Mouse (Mus musculus): Measurements from ENCODE around the gene Ncoa4. TPM values are rescaled to one million over a fixed set of nuclear protein-coding genes. Genes with fewer than 3 reads are reported as not detected.
"Not testable (repeated sequence)": the region's sequence is repeated elsewhere in the genome, so short reads cannot be mapped to it uniquely, and the experiment has no call there.

The Ncoa4 gene
- polyA plus RNA-seq, 1 experiment from 2014 or later = 145 TPM

DNA sequence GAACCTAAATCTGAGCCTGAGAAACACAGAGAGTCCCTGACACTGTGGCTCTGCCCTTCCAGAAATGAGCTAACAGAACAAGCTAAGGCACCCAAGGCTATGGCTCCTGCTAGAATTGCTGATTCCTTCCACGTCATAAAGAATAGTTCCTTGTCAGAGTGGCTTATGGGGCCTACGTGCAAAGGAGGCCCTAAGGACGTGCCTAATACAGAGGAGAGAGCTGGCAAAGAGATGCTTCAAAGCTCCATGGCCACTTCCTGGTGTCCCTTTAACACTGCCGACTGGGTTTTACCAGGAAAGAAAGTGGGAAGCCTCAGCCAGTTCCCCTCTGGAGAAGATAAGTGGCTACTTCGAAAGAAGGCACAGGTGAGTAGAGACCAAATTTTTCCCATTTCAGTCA, 16.9 kb downstream of the Ncoa4 start:
- H3K9ac ChIP-seq (ENCODE audit: low read depth, low read length); H3K9me3 ChIP-seq (replicated peaks; ENCODE audit: control insufficient read depth, low read length); H3K4me2 ChIP-seq; H3K4me1 ChIP-seq (ENCODE audit: control insufficient read depth, insufficient read depth, low read length); H3K27ac ChIP-seq (ENCODE audit: low read depth, low read length); H3K4me3 ChIP-seq (ENCODE audit: low read depth, low read length); ATAC-seq (replicated peaks; ENCODE audit: insufficient number of reproducible peaks, low FRiP score, low TSS enrichment); H3K27me3 ChIP-seq (ENCODE audit: control insufficient read depth, insufficient read depth, low read length): not testable (repeated sequence)
- peaks cover 16% of the 10 kb centered on the region for H3K36me3 ChIP-seq (ENCODE audit: control insufficient read depth, insufficient read depth, low read length)
- 83% methylated on average over 4 of the region's 5 CpGs for WGBS (ENCODE audit: insufficient replicate concordance)

GRCm38 (mm10) chr14:32179393-32180195, 19.9 kb downstream of the Ncoa4 start:
- no peak overlapping the region for H3K4me3 ChIP-seq (ENCODE audit: low read depth, low read length)
- ATAC-seq (replicated peaks; ENCODE audit: insufficient number of reproducible peaks, low FRiP score, low TSS enrichment) = no peak
- H3K9me3 ChIP-seq (replicated peaks; ENCODE audit: control insufficient read depth, low read length) = no peaks in the 10 kb centered on the region
- no peak overlapping the region for H3K4me2 ChIP-seq
- H3K27me3 ChIP-seq (ENCODE audit: control insufficient read depth, insufficient read depth, low read length) = no peaks in the 10 kb centered on the region
- no peak overlapping the region for H3K27ac ChIP-seq (ENCODE audit: low read depth, low read length)
- no peaks in the 10 kb centered on the region for H3K4me1 ChIP-seq (ENCODE audit: control insufficient read depth, insufficient read depth, low read length)
- WGBS (ENCODE audit: insufficient replicate concordance) = 79% methylated on average over 10 of the region's 10 CpGs
- H3K36me3 ChIP-seq (ENCODE audit: control insufficient read depth, insufficient read depth, low read length) = peaks cover 21% of the 10 kb centered on the region
- no peak overlapping the region for H3K9ac ChIP-seq (ENCODE audit: low read depth, low read length)

- Histone ChIP-seq H3K36me3 (ENCODE audit: control insufficient read depth, insufficient read depth, low read length) (peaks cover 27% of the 10 kb centered on the region), H3K27ac (ENCODE audit: low read depth, low read length) (no peak overlapping the region), H3K4me3 (ENCODE audit: low read depth, low read length) (no peak overlapping the region), H3K9me3 (replicated peaks; ENCODE audit: control insufficient read depth, low read length) (no peaks in the 10 kb centered on the region), H3K27me3 (ENCODE audit: control insufficient read depth, insufficient read depth, low read length) (no peaks in the 10 kb centered on the region), H3K4me1 (ENCODE audit: control insufficient read depth, insufficient read depth, low read length) (no peaks in the 10 kb centered on the region), H3K4me2 (no peak overlapping the region), H3K9ac (ENCODE audit: low read depth, low read length) (no peak overlapping the region)
- WGBS (ENCODE audit: insufficient replicate concordance) = 87% methylated on average over 6 of the region's 6 CpGs
- ATAC-seq (replicated peaks; ENCODE audit: insufficient number of reproducible peaks, low FRiP score, low TSS enrichment) = no peak
Observed at GRCm38 (mm10) chr14:32180861-32181260, 21.2 kb downstream of the Ncoa4 start.

GRCm38 (mm10) chr14:32183846-32184245, 24.2 kb downstream of the Ncoa4 start:
- Histone ChIP-seq H3K4me2 (no peak overlapping the region), H3K27me3 (ENCODE audit: control insufficient read depth, insufficient read depth, low read length) (no peaks in the 10 kb centered on the region), H3K4me1 (ENCODE audit: control insufficient read depth, insufficient read depth, low read length) (no peaks in the 10 kb centered on the region), H3K4me3 (ENCODE audit: low read depth, low read length) (no peak overlapping the region), H3K9me3 (replicated peaks; ENCODE audit: control insufficient read depth, low read length) (no peaks in the 10 kb centered on the region), H3K9ac (ENCODE audit: low read depth, low read length) (no peak overlapping the region), H3K36me3 (ENCODE audit: control insufficient read depth, insufficient read depth, low read length) (peaks cover 45% of the 10 kb centered on the region), H3K27ac (ENCODE audit: low read depth, low read length) (no peak overlapping the region)
- WGBS (ENCODE audit: insufficient replicate concordance) = 96% methylated on average over 4 of the region's 4 CpGs
- no peak for ATAC-seq (replicated peaks; ENCODE audit: insufficient number of reproducible peaks, low FRiP score, low TSS enrichment)

DNA sequence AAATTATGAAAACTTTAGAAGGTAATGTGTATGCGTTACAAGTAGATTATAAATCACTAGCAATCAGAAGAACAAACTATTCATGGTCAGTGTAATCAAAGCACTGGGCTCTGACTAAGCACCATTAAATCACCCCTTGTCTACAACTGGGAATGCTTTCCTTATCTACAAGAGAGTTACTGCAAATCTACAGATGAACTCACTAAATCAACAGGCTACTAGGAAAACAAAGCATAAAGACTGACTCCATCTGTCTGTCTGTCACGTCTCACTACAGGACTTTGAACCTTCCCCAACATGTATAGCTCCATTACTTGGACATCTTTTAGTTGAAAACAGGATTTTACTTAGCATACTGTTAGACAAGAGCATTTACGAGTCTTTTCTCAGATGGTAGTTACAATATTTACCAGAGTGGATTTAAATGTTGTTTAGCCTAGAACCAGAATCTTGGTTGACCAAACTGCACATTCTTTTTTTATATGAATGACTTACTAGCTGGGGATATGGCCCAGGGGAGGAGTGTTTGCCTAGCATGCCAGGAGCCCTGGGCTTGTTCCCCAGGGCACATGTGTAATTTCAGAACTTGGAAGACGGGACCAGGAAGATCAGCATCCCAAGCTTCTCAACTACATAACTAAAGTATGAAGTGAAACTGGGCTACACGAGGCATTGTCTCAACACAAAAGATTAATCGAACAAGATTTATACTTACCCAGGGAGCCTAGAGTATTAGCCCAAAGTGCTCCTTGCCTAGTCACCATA, 31.1 kb downstream of the Ncoa4 start:
- WGBS (ENCODE audit: insufficient replicate concordance) = 80% methylated on average over 6 of the region's 6 CpGs
- ATAC-seq (replicated peaks; ENCODE audit: insufficient number of reproducible peaks, low FRiP score, low TSS enrichment) = no peak
- H3K9ac ChIP-seq (ENCODE audit: low read depth, low read length) = no peak overlapping the region
- no peaks in the 10 kb centered on the region for H3K9me3 ChIP-seq (replicated peaks; ENCODE audit: control insufficient read depth, low read length)
- peaks cover 32% of the 10 kb centered on the region for H3K36me3 ChIP-seq (ENCODE audit: control insufficient read depth, insufficient read depth, low read length)
- no peak overlapping the region for H3K27ac ChIP-seq (ENCODE audit: low read depth, low read length)
- no peak overlapping the region for H3K4me3 ChIP-seq (ENCODE audit: low read depth, low read length)
- no peak overlapping the region for H3K4me2 ChIP-seq
- no peaks in the 10 kb centered on the region for H3K27me3 ChIP-seq (ENCODE audit: control insufficient read depth, insufficient read depth, low read length)
- H3K4me1 ChIP-seq (ENCODE audit: control insufficient read depth, insufficient read depth, low read length) = no peaks in the 10 kb centered on the region

DNA sequence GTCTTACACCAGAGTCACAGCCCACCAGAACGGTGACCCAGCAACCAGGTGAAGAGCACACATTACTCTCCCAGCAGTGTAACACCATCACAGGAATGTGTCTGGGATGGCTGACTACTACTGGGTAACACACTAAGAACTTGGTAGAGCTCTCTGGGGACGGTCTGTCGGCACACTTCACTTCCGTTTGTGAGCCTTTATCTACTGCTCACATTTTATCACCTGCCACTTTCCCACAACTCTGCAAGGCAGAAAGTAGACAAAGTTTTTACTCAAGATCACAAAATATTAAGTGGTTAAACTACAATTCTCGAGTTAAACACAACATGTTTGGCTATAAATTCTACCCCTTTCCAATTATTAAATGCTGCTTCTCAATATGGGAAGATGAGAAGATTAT, 32.3 kb downstream of the Ncoa4 start:
- peaks cover 27% of the 10 kb centered on the region for H3K36me3 ChIP-seq (ENCODE audit: control insufficient read depth, insufficient read depth, low read length)
- no peaks in the 10 kb centered on the region for H3K27me3 ChIP-seq (ENCODE audit: control insufficient read depth, insufficient read depth, low read length)
- H3K27ac ChIP-seq (ENCODE audit: low read depth, low read length) = no peak overlapping the region
- 65% methylated on average over 5 of the region's 5 CpGs for WGBS (ENCODE audit: insufficient replicate concordance)
- H3K4me1 ChIP-seq (ENCODE audit: control insufficient read depth, insufficient read depth, low read length) = no peaks in the 10 kb centered on the region
- H3K9ac ChIP-seq (ENCODE audit: low read depth, low read length) = no peak overlapping the region
- no peak overlapping the region for H3K4me3 ChIP-seq (ENCODE audit: low read depth, low read length)
- H3K9me3 ChIP-seq (replicated peaks; ENCODE audit: control insufficient read depth, low read length) = no peaks in the 10 kb centered on the region
- no peak for ATAC-seq (replicated peaks; ENCODE audit: insufficient number of reproducible peaks, low FRiP score, low TSS enrichment)
- H3K4me2 ChIP-seq = no peak overlapping the region

DNA sequence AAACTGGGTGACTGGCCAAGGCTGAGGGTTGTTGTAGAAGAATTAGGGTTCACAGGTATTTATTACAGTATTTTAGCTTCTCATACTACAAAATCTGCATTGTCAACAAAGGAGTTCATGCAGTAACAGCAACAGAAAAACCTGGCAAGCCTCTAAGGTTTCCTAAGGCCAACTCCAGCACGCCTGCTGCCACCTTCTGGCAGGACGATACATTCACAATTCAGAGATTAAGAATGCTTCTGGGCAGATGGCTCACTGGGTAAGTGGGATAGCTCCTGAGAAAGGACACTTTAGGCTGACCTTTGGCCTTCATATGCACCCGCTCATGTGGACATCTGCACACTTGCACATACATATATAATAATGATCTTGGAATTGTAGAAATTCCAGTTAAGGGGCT, 32.8 kb downstream of the Ncoa4 start:
- Histone ChIP-seq H3K36me3 (ENCODE audit: control insufficient read depth, insufficient read depth, low read length) (peaks cover 29% of the 10 kb centered on the region), H3K9me3 (replicated peaks; ENCODE audit: control insufficient read depth, low read length) (no peaks in the 10 kb centered on the region), H3K4me2 (no peak overlapping the region), H3K4me1 (ENCODE audit: control insufficient read depth, insufficient read depth, low read length) (no peaks in the 10 kb centered on the region), H3K27ac (ENCODE audit: low read depth, low read length) (no peak overlapping the region), H3K9ac (ENCODE audit: low read depth, low read length) (no peak overlapping the region), H3K4me3 (ENCODE audit: low read depth, low read length) (no peak overlapping the region), H3K27me3 (ENCODE audit: control insufficient read depth, insufficient read depth, low read length) (no peaks in the 10 kb centered on the region)
- no peak for ATAC-seq (replicated peaks; ENCODE audit: insufficient number of reproducible peaks, low FRiP score, low TSS enrichment)
- 33% methylated on average over 3 of the region's 3 CpGs for WGBS (ENCODE audit: insufficient replicate concordance)

GRCm38 (mm10) chr14:32193557-32193956, 33.9 kb downstream of the Ncoa4 start:
- not testable (repeated sequence) for H3K4me2 ChIP-seq; ATAC-seq (replicated peaks; ENCODE audit: insufficient number of reproducible peaks, low FRiP score, low TSS enrichment); H3K27ac ChIP-seq (ENCODE audit: low read depth, low read length); H3K4me3 ChIP-seq (ENCODE audit: low read depth, low read length); H3K9me3 ChIP-seq (replicated peaks; ENCODE audit: control insufficient read depth, low read length); H3K27me3 ChIP-seq (ENCODE audit: control insufficient read depth, insufficient read depth, low read length); H3K4me1 ChIP-seq (ENCODE audit: control insufficient read depth, insufficient read depth, low read length); H3K9ac ChIP-seq (ENCODE audit: low read depth, low read length)
- WGBS (ENCODE audit: insufficient replicate concordance) = 80% methylated on average over 5 of the region's 5 CpGs
- H3K36me3 ChIP-seq (ENCODE audit: control insufficient read depth, insufficient read depth, low read length) = peaks cover 26% of the 10 kb centered on the region

Measured in heart, embryonic 11.5 days (tissue).